26 mouse cellular contexts compared by ENCODE assay signal in genomic region chr17:14301491-14302344, GRCm38 (mm10). TPM values are rescaled to one million over a fixed set of nuclear protein-coding genes. Genes with fewer than 3 reads are reported as not detected.
A peak's percentile ranks its signal among the peaks of the same experiment; 100 is the strongest.
DNase-seq lines count a peak whose midpoint lies in the region; ATAC-seq and TF ChIP-seq lines count a peak whose summit lies in the region.
"Had no signal": no experiment of that assay in that cellular context is flagged by ENCODE, and none has a peak within 500 bp of the region (broad histone marks: within the 10 kb centered on the region; RNA-seq: fewer than 3 reads in every experiment).

No protein-coding gene starts in this region.

- TF ChIP-seq POLR2A in ES-Bruce4 (IDR thresholded peaks at IDR 0.05; ENCODE audit: insufficient read depth, low read length) = no peak

- TF ChIP-seq CTCF in ES-Bruce4 (IDR thresholded peaks at IDR 0.05; ENCODE audit: low read depth, low read length) = no peak

- ATAC-seq in forebrain, embryonic 15.5 days (replicated peaks) = no peak
- peak; percentile 76 for ATAC-seq in midbrain, embryonic 11.5 days (ENCODE audit: low FRiP score)
- ATAC-seq in midbrain, embryonic 15.5 days (replicated peaks) = no peak
- ATAC-seq in heart, embryonic 12.5 days (ENCODE audit: insufficient number of reproducible peaks, low FRiP score) = no peak
- ATAC-seq: inflammation-experienced regulatory T-cells, adult 6 months had no signal

- 26% methylated on average over 7 of the region's 7 CpGs for WGBS in forebrain, embryonic 10.5 days
- WGBS in forebrain, embryonic 15.5 days = 26% methylated on average over 7 of the region's 7 CpGs
- WGBS in midbrain, embryonic 11.5 days = 13% methylated on average over 7 of the region's 7 CpGs
- WGBS in midbrain, embryonic 15.5 days = 11% methylated on average over 7 of the region's 7 CpGs
- WGBS in heart, embryonic 12.5 days = 39% methylated on average over 7 of the region's 7 CpGs

- H3K9me3 ChIP-seq in forebrain, embryonic 10.5 days = peaks cover 9% of the 10 kb centered on the region; the same call in 1 of the 2 replicates
- 0 out of 2 replicates have a peak, but pooled peaks cover 3% of the 10 kb centered on the region for H3K9me3 ChIP-seq in forebrain, embryonic 15.5 days
- H3K9me3 ChIP-seq in midbrain, embryonic 11.5 days (ENCODE audit: control insufficient read depth, low read length) = no peaks in the 10 kb centered on the region
- H3K9me3 ChIP-seq in midbrain, embryonic 15.5 days = no peaks in the 10 kb centered on the region
- H3K9me3 ChIP-seq in ES-Bruce4 (replicated peaks; ENCODE audit: control insufficient read depth, insufficient read depth, low read length, poor library complexity, severe bottlenecking) = no peaks in the 10 kb centered on the region
- H3K9me3 ChIP-seq in heart, embryonic 12.5 days (replicated peaks) = peaks cover 11% of the 10 kb centered on the region
- H3K9me3 ChIP-seq: heart, embryonic 15.5 days; limb, embryonic 15.5 days; stomach, embryonic 15.5 days had no signal

- H3K9ac ChIP-seq in forebrain, embryonic 15.5 days (replicated peaks) = no peak overlapping the region
- no peak overlapping the region for H3K9ac ChIP-seq in midbrain, embryonic 11.5 days (ENCODE audit: low read length)
- no peak overlapping the region for H3K9ac ChIP-seq in midbrain, embryonic 15.5 days
- no peak overlapping the region for H3K9ac ChIP-seq in ES-Bruce4 (ENCODE audit: low read depth, poor library complexity, severe bottlenecking)
- H3K9ac ChIP-seq in heart, embryonic 12.5 days = no peak overlapping the region
- H3K9ac ChIP-seq: heart, embryonic 15.5 days; limb, embryonic 15.5 days; liver, embryonic 14.5 days; lung, embryonic 14.5 days; stomach, embryonic 15.5 days had no signal

- no peaks in the 10 kb centered on the region for H3K36me3 ChIP-seq in forebrain, embryonic 10.5 days (replicated peaks)
- H3K36me3 ChIP-seq in forebrain, embryonic 15.5 days = no peaks in the 10 kb centered on the region
- no peaks in the 10 kb centered on the region for H3K36me3 ChIP-seq in midbrain, embryonic 11.5 days (ENCODE audit: control insufficient read depth, insufficient read depth, low read length)
- no peaks in the 10 kb centered on the region for H3K36me3 ChIP-seq in midbrain, embryonic 15.5 days (replicated peaks)
- no peaks in the 10 kb centered on the region for H3K36me3 ChIP-seq in ES-Bruce4 (ENCODE audit: control insufficient read depth, insufficient read depth, low read length, poor library complexity, severe bottlenecking)
- no peaks in the 10 kb centered on the region for H3K36me3 ChIP-seq in heart, embryonic 12.5 days
- H3K36me3 ChIP-seq: embryonic facial prominence, embryonic 10.5 days; heart, embryonic 15.5 days; limb, embryonic 15.5 days; stomach, embryonic 15.5 days had no signal

- no peak for DNase-seq in forebrain, embryonic 10.5 days (ENCODE audit: extremely low spot score, low spot score)
- peak; percentile 90 for DNase-seq in midbrain, embryonic 11.5 days (ENCODE audit: low spot score, missing footprints)
- peak; percentile 98 for DNase-seq in ZHBTc4 (ENCODE audit: low read depth, low spot score)
- no peak for DNase-seq in left cerebral cortex, adult 18-20 months (ENCODE audit: low spot score in 2 of 2)
- DNase-seq: adrenal gland, postnatal 25 days; cerebellum, adult 9-10 months; gastrocnemius, postnatal 36 days; heart, adult 2 months; heart, postnatal 36 days; kidney, adult 18-20 months; lung, embryonic 14.5 days; thymus, postnatal 36 days had no signal

- no peak overlapping the region for H3K4me3 ChIP-seq in forebrain, embryonic 10.5 days
- H3K4me3 ChIP-seq in forebrain, embryonic 15.5 days = no peak overlapping the region
- H3K4me3 ChIP-seq in midbrain, embryonic 11.5 days (ENCODE audit: low read depth, low read length) = no peak overlapping the region
- no peak overlapping the region for H3K4me3 ChIP-seq in midbrain, embryonic 15.5 days
- no peak overlapping the region for H3K4me3 ChIP-seq in ES-Bruce4 (ENCODE audit: low read depth, low read length)
- no peak overlapping the region for H3K4me3 ChIP-seq in heart, embryonic 12.5 days
- H3K4me3 ChIP-seq: embryonic facial prominence, embryonic 10.5 days; heart, adult 2 months; heart, embryonic 15.5 days; left cerebral cortex, adult 2 months; limb, embryonic 15.5 days; megakaryocyte, embryonic 14.5 days; stomach, embryonic 15.5 days had no signal

- 0 out of 2 replicates have a peak overlapping the region, but pooled peaks have one; percentile 48 for H3K27ac ChIP-seq in forebrain, embryonic 10.5 days
- no peak overlapping the region for H3K27ac ChIP-seq in forebrain, embryonic 15.5 days (replicated peaks)
- H3K27ac ChIP-seq in midbrain, embryonic 11.5 days (ENCODE audit: low read depth, low read length) = no peak overlapping the region; the same call in 1 of the 2 replicates
- H3K27ac ChIP-seq in midbrain, embryonic 15.5 days = no peak overlapping the region
- no peak overlapping the region for H3K27ac ChIP-seq in ES-Bruce4 (ENCODE audit: insufficient read depth, low read length)
- no peak overlapping the region for H3K27ac ChIP-seq in heart, embryonic 12.5 days (ENCODE audit: poor library complexity, severe bottlenecking)
- H3K27ac ChIP-seq: embryonic facial prominence, embryonic 10.5 days; heart, adult 2 months; heart, embryonic 15.5 days; kidney, postnatal 0 days; left cerebral cortex, adult 2 months; limb, embryonic 15.5 days; liver, embryonic 14.5 days; stomach, embryonic 15.5 days had no signal

- H3K4me1 ChIP-seq in forebrain, embryonic 10.5 days = peaks cover 15% of the 10 kb centered on the region
- peaks cover 3% of the 10 kb centered on the region; the same call in 1 of the 2 replicates for H3K4me1 ChIP-seq in forebrain, embryonic 15.5 days
- peaks cover 6% of the 10 kb centered on the region; the same call in 1 of the 2 replicates for H3K4me1 ChIP-seq in midbrain, embryonic 11.5 days (ENCODE audit: control insufficient read depth, insufficient read depth, low read length)
- peaks cover 4% of the 10 kb centered on the region; the same call in 1 of the 2 replicates for H3K4me1 ChIP-seq in midbrain, embryonic 15.5 days
- H3K4me1 ChIP-seq in ES-Bruce4 (ENCODE audit: control insufficient read depth, insufficient read depth, low read length) = peaks cover 3% of the 10 kb centered on the region
- H3K4me1 ChIP-seq in heart, embryonic 12.5 days (replicated peaks) = no peaks in the 10 kb centered on the region
- H3K4me1 ChIP-seq: embryonic facial prominence, embryonic 10.5 days; heart, embryonic 15.5 days; megakaryocyte, embryonic 14.5 days; stomach, embryonic 15.5 days had no signal

- TF ChIP-seq EP300 in ES-Bruce4 (IDR thresholded peaks at IDR 0.05; ENCODE audit: insufficient read depth, low read depth, low read length) = peak; percentile 66; the same call in 1 of the 2 replicates

- H3K4me2 ChIP-seq in forebrain, embryonic 15.5 days (replicated peaks) = no peak overlapping the region
- no peak overlapping the region for H3K4me2 ChIP-seq in midbrain, embryonic 11.5 days
- no peak overlapping the region for H3K4me2 ChIP-seq in midbrain, embryonic 15.5 days
- no peak overlapping the region for H3K4me2 ChIP-seq in heart, embryonic 12.5 days
- H3K4me2 ChIP-seq: heart, embryonic 15.5 days; limb, embryonic 15.5 days; lung, embryonic 14.5 days; stomach, embryonic 15.5 days had no signal

- H3K27me3 ChIP-seq in forebrain, embryonic 10.5 days (ENCODE audit: poor library complexity, severe bottlenecking) = no peaks in the 10 kb centered on the region
- H3K27me3 ChIP-seq in forebrain, embryonic 15.5 days = no peaks in the 10 kb centered on the region
- no peaks in the 10 kb centered on the region for H3K27me3 ChIP-seq in midbrain, embryonic 11.5 days (ENCODE audit: control insufficient read depth, insufficient read depth, low read length)
- H3K27me3 ChIP-seq in midbrain, embryonic 15.5 days (replicated peaks) = no peaks in the 10 kb centered on the region
- no peaks in the 10 kb centered on the region for H3K27me3 ChIP-seq in ES-Bruce4 (ENCODE audit: control insufficient read depth, insufficient read depth, low read length, poor library complexity, severe bottlenecking)
- peaks cover 44% of the 10 kb centered on the region for H3K27me3 ChIP-seq in heart, embryonic 12.5 days (replicated peaks)
- H3K27me3 ChIP-seq: limb, embryonic 15.5 days; megakaryocyte, embryonic 14.5 days; stomach, embryonic 15.5 days had no signal

RNA-seq across cellular contexts. Expression of gene Smoc2, which starts 22.4 kb away (rescaled TPM):
- 3.0 and 3.8 TPM in 2 replicates for polyA plus RNA-seq in forebrain, embryonic 10.5 days (2016; fragmentation: Nextera tagmentation; extraction: Ambion mirVana)
- polyA plus RNA-seq in forebrain, embryonic 15.5 days (2015; fragmentation: Nextera tagmentation; extraction: Ambion mirVana) = 1.4 and 2.1 TPM in 2 replicates
- polyA plus RNA-seq in midbrain, embryonic 11.5 days (2014; fragmentation: Nextera tagmentation; extraction: Ambion mirVana) = 7.0 and 11.1 TPM in 2 replicates
- polyA plus RNA-seq in midbrain, embryonic 15.5 days (2015; fragmentation: Nextera tagmentation; extraction: Ambion mirVana) = 2.9 and 3.3 TPM in 2 replicates
- 0.55 and 1.2 TPM in 2 replicates for polyA plus RNA-seq in ES-Bruce4 (2011; ENCODE audit: insufficient read depth, insufficient read length, low read depth, missing spikeins)
- polyA plus RNA-seq in heart, embryonic 12.5 days (2016; fragmentation: Nextera tagmentation; extraction: Ambion mirVana) = 30.7 and 31.4 TPM in 2 replicates
- 10 to 100 TPM; 15.6 to 18.3 TPM for total RNA-seq in left cerebral cortex, adult 18-20 months (2021)
- total RNA-seq: MEL had no signal

Comparison
In these comparisons a context has a peak if more than half of its experiments do, and no peak if none do; other contexts are left out.
1. DNase-seq: peak in midbrain, embryonic 11.5 days (single experiment) and ZHBTc4 (single experiment); none in forebrain, embryonic 10.5 days (single experiment) and left cerebral cortex, adult 18-20 months (0 of 2).